Mouse (Mus musculus): ENCODE results near the gene Olfr1243.

Olfr1243 gene

DNA sequence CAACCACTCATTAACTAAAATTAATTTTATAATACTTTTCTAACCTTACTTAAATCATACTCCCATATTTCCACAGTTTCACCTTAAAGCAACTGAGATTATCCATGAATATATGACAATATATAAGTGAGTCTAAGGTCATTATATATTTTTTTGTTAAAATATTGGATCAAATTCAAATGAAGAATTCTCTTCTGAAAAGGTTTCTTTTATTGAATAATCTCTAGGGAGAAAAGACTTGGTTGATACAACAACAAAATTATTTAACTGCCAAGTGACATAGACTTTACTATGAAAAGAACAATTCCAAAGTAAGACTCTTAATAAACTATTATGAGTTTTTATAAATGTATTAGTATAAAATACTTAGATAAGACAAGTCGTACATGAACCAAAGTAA is at the start of gene Olfr1243:
Olfr1243 (minus strand) TSS at position 101 of the 400 bp plus-strand sequence.
- no peak for DNase-seq (ENCODE audit: low read depth, low spot score)

DNA sequence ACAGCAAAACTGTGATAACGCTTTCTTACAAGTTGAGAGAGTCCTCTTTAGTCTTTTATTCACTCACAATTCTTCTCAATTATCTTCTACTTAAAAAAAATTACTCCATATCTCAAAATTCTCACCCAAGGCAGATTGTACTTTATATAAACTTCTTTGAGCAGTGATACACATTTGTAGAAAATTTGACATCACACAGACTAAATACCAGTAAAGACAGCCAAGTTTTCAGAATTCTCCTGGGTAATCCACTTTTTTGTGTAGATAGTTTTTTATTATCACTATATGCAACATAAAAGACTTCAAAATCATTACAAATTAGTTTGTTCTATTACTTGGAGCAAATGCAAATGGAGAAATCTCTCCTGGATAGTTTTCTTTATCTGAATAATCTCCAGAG is 47.1 kb upstream of the Olfr1243 start, which contains the start of gene Olfr1245:
Olfr1245 (minus strand) TSS at position 101 of the 400 bp plus-strand sequence.
- DNase-seq (ENCODE audit: low read depth, low spot score), result no peak

GRCm38 (mm10) chr2:89562706-89563105 is 31.4 kb upstream of the Olfr1243 start:
- peak; percentile 77 for DNase-seq (ENCODE audit: low read depth, low spot score)

- no peak for DNase-seq (ENCODE audit: low read depth, low spot score)
These were observed 13.2 kb upstream of the Olfr1243 start for GRCm38 (mm10) chr2:89544516-89544915.

- no peak for DNase-seq (ENCODE audit: low read depth, low spot score)
These were observed 8.6 kb upstream of the Olfr1243 start for GRCm38 (mm10) chr2:89539923-89540322.

- no peak for DNase-seq (ENCODE audit: low read depth, low spot score)
These were observed 33.1 kb downstream of the Olfr1243 start, which contains the start of gene Olfr1242 for GRCm38 (mm10) chr2:89498235-89498634. Gene Olfr1242 (minus strand): TSS chr2:89498335.

DNA sequence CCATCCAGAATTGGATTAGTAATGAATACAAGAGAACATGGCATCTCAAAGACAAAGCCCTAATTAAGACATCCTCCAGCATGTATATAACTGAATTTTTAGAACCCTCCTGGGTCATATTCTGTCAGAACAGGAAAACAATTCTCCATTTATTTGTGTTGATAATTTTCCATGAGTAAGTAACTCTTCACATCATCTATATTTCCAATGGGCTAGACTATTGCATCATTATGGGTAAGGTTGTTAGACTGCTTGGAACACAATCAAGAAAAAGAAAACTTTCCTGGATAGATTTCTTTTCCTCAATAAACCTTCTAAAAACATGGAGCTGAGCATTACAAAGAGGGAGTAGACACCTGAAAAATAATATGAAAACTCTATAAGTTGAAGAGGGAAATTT is 44.3 kb downstream of the Olfr1243 start, which contains the start of gene Olfr1241:
Olfr1241 (minus strand) TSS at position 101 of the 400 bp plus-strand sequence.
- no peak for DNase-seq (ENCODE audit: low read depth, low spot score)
